Mouse (Mus musculus) liver (tissue): Measurements from ENCODE around the gene Mlkl.
"Not testable (repeated sequence)": the region's sequence is repeated elsewhere in the genome, so short reads cannot be mapped to it uniquely, and the experiment has no call there.

Experiments used
- DNase-seq: peaks from one replicate; pipeline ENCODE4 v3.0.0-alpha.2; 2020; ENCODE audit warnings: mixed read lengths

Gene Mlkl

DNA sequence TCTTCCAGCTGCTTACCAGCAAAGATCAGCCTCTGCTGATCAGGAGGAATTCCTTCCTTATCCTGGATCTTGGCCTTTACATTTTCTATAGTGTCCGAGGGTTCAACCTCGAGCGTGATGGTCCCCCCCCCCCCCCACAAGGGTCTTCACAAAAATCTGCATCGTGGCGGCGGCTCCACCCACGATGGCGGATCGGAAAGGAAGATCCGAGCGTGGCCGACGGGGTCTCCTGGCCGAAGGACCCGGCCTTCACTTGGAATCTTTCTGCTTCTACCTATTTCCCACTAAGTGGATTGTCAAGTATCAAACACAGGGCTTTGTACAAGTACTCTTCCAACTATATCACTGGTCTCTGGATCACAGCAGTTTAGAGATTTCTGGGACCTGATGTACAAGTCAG is 28.0 kb downstream of the Mlkl start:
- DNase-seq = not testable (repeated sequence)

GRCm38 (mm10) chr8:111305031-111305730 is 32.8 kb downstream of the Mlkl start:
- DNase-seq = no peak

GRCm38 (mm10) chr8:111304359-111304758 is 33.6 kb downstream of the Mlkl start:
- DNase-seq = no peak

- not testable (repeated sequence) for DNase-seq
Measured at GRCm38 (mm10) chr8:111303076-111303803, 34.7 kb downstream of the Mlkl start.

- peak; percentile 32 for DNase-seq
Measured at GRCm38 (mm10) chr8:111300597-111301546, 37.1 kb downstream of the Mlkl start.

GRCm38 (mm10) chr8:111299821-111300568 is 38.0 kb downstream of the Mlkl start, which contains the start of gene Rfwd3:
Gene Rfwd3, minus strand, starts transcription at chr8:111300222.
- DNase-seq = peak; percentile 97

- peak; percentile 84 for DNase-seq
Measured at GRCm38 (mm10) chr8:111299363-111299820, 38.6 kb downstream of the Mlkl start.

DNA sequence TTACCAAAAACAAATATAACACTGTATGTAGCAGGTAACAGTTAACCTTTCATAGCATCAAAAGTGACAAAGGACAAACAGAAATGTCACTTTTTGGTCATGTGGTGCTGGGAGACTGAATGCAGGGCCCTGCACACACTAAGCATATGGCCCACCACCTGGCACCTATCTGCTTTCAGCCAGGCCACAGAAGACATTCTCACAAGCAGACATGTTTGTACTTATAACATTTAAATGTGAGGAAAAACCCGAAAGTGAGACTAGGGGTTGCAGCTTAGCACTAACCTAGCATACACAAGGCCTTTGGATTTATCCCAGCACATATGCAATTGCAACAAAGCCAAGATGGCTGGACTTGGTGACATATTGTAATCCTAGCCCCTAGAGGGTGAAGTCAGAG is 40.0 kb downstream of the Mlkl start:
- no peak for DNase-seq

DNA sequence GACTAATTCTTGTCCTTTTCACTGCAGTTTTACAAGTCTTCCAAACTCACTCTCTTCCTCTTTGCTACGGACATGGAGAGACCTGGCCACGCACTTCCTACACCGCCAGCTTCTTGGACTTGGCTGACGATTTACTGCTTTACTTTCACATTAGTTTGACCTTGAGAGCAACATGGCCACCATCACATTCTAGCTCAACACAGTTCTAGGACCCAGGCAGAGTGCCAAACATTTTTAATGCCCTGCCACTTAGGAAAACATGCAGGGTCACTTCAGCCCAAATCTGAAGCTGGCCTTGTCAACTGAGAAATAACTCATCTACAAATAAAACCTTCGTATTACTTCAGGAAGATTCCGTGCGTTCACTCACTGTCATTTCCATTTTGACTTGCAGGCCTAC is 46.2 kb downstream of the Mlkl start:
- no peak for DNase-seq

GRCm38 (mm10) chr8:111290586-111290985 is 47.4 kb downstream of the Mlkl start:
- no peak for DNase-seq

DNA sequence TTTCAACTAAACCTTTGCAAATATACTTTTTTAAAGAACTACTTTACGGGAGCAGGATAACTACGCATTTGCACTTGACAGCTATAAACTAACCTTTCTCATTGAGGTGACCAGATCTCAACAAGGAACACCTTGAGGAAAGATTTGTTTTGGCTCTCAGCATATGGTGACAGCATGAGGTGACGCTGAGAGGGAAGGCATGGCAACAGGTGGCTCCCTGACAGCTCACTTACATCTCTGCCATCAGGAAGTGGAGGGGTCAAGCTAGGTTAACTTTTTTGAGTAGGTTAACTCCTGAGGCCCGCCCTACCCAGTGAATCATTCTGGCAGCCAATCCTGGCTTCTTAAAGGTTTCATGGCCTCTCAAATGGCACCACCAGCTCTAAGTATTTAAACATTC is 52.4 kb downstream of the Mlkl start:
- no peak for DNase-seq

GRCm38 (mm10) chr8:111282093-111282492 is 55.9 kb downstream of the Mlkl start:
- DNase-seq = no peak

- no peak for DNase-seq
Measured at GRCm38 (mm10) chr8:111268277-111268676, 69.7 kb downstream of the Mlkl start.

- DNase-seq = not testable (repeated sequence)
Measured at GRCm38 (mm10) chr8:111266161-111266560, 71.8 kb downstream of the Mlkl start.

GRCm38 (mm10) chr8:111264693-111265220 is 73.2 kb downstream of the Mlkl start:
- DNase-seq = no peak

DNA sequence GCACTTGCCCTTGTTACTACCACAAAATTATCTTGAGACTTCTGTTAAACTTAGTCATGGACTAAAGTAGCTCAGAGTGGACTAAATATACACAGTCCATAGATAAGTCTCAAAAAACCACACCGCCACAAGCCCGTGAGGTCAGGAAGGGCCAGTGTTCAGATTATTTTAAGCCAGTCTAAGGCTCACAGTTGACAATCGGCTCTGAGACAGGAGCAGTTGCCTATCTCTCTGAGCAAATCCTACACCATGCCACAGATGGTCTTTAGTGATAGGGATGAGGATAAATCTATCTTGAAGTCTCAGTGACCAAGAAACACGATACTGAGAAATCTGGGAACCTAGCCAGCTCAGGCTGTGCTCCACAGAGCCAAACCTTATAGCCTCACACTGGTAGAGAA is 76.0 kb downstream of the Mlkl start:
- peak; percentile 3 for DNase-seq
